Mouse (Mus musculus) bone marrow macrophage, adult 2 months (primary cell): ENCODE results near the gene Gm27027. TPM values are rescaled to one million over a fixed set of nuclear protein-coding genes. Genes with fewer than 3 reads are reported as not detected.

Experiments used
- H3K27ac ChIP-seq: 2 replicates; pipeline ENCODE4 v1.5.1; 2012; ENCODE audit warnings: low read depth, low read length; ENCODE audit not compliant: insufficient read depth
- H3K4me1 ChIP-seq: 2 replicates; pipeline ENCODE4 v1.6.1; 2012; ENCODE audit warnings: low read length; ENCODE audit not compliant: control insufficient read depth, insufficient read depth
- H3K4me3 ChIP-seq: 2 replicates; pipeline ENCODE4 v1.5.1; 2012; ENCODE audit warnings: mild to moderate bottlenecking, low read length, moderate library complexity; ENCODE audit not compliant: insufficient read depth
- CTCF ChIP-seq: IDR thresholded peaks from 2 replicates; pipeline ENCODE4 v1.5.1; 2012; ENCODE audit warnings: low read depth, mild to moderate bottlenecking, low read length, moderate library complexity
- POLR2A ChIP-seq: IDR thresholded peaks from 2 replicates; pipeline ENCODE4 v1.6.1; 2012; ENCODE audit warnings: mild to moderate bottlenecking, low read depth, low read length, borderline replicate concordance
- polyA plus RNA-seq: library from polyadenylated mRNA; stranded (reverse); fragments of >200 nt; gene quantifications from 2 replicates; pipeline ENCODE4 v1.2.4, GENCODE M21; 2012; ENCODE audit not compliant: missing spikeins, insufficient read depth, insufficient read length

Gene Gm27027
- polyA plus RNA-seq, 1 experiment = not detected

GRCm38 (mm10) chr2:93958216-93958615, 37.9 kb downstream of the Gm27027 start:
- Histone ChIP-seq H3K4me1 (peaks cover 11% of the 10 kb centered on the region), H3K4me3 (no peak overlapping the region), H3K27ac (no peak overlapping the region)
- TF ChIP-seq POLR2A = no peak
- TF ChIP-seq CTCF = no peak

GRCm38 (mm10) chr2:93957785-93958175, 38.4 kb downstream of the Gm27027 start:
- H3K27ac ChIP-seq = no peak overlapping the region
- H3K4me3 ChIP-seq = no peak overlapping the region

GRCm38 (mm10) chr2:93956908-93957784, 39.0 kb downstream of the Gm27027 start, which contains the start of gene Gm13889:
TSS of gene Gm13889 (minus strand) at chr2:93957201.
- Histone ChIP-seq H3K4me1 (peaks cover 10% of the 10 kb centered on the region), H3K4me3 (peak within 1 kb of the TSS; percentile 57), H3K27ac (no peak within 1 kb of the TSS)
- no peak for TF ChIP-seq POLR2A
- no peak for TF ChIP-seq CTCF

More at GRCm38 (mm10) chr2:93957785-93958175, 38.4 kb downstream of the Gm27027 start:
- TF ChIP-seq POLR2A = no peak
- no peak for TF ChIP-seq CTCF
- H3K4me1 ChIP-seq = peaks cover 11% of the 10 kb centered on the region

GRCm38 (mm10) chr2:93956331-93956801, 39.8 kb downstream of the Gm27027 start:
- peak overlapping the region; percentile 57 for H3K4me3 ChIP-seq
- H3K4me1 ChIP-seq = 0 out of 2 replicates have a peak, but pooled peaks cover 2% of the 10 kb centered on the region
- H3K27ac ChIP-seq = no peak overlapping the region
- TF ChIP-seq POLR2A (no peak), CTCF (no peak)

- Histone ChIP-seq H3K4me1 (0 out of 2 replicates have a peak, but pooled peaks cover 2% of the 10 kb centered on the region), H3K4me3 (peak overlapping the region; percentile 57), H3K27ac (no peak overlapping the region)
- TF ChIP-seq POLR2A (no peak), CTCF (no peak)
Measured at GRCm38 (mm10) chr2:93955886-93956285, 40.3 kb downstream of the Gm27027 start.

- TF ChIP-seq CTCF = no peak
- no peak for TF ChIP-seq POLR2A
- H3K27ac ChIP-seq = no peak overlapping the region
Measured at GRCm38 (mm10) chr2:93954781-93955578, 41.2 kb downstream of the Gm27027 start.

GRCm38 (mm10) chr2:93953726-93954125, 42.4 kb downstream of the Gm27027 start:
- TF ChIP-seq POLR2A = no peak
- no peak for TF ChIP-seq CTCF
- no peak overlapping the region for H3K27ac ChIP-seq
- H3K4me1 ChIP-seq = 0 out of 2 replicates have a peak, but pooled peaks cover 2% of the 10 kb centered on the region
- H3K4me3 ChIP-seq = no peak overlapping the region

More at GRCm38 (mm10) chr2:93954781-93955578, 41.2 kb downstream of the Gm27027 start:
- peak overlapping the region; percentile 14 for H3K4me3 ChIP-seq
- 0 out of 2 replicates have a peak, but pooled peaks cover 2% of the 10 kb centered on the region for H3K4me1 ChIP-seq

- TF ChIP-seq CTCF (no peak), POLR2A (no peak)
- Histone ChIP-seq H3K27ac (no peak overlapping the region), H3K4me3 (no peak overlapping the region), H3K4me1 (peaks cover 4% of the 10 kb centered on the region)
Measured at GRCm38 (mm10) chr2:93946976-93947375, 49.2 kb downstream of the Gm27027 start.

- TF ChIP-seq POLR2A = no peak
- TF ChIP-seq CTCF = no peak
- Histone ChIP-seq H3K4me1 (peaks cover 5% of the 10 kb centered on the region), H3K4me3 (no peak overlapping the region), H3K27ac (no peak overlapping the region)
Measured at GRCm38 (mm10) chr2:93944855-93945254, 51.3 kb downstream of the Gm27027 start.

GRCm38 (mm10) chr2:93944099-93944498, 52.1 kb downstream of the Gm27027 start:
- H3K27ac ChIP-seq = no peak overlapping the region
- peaks cover 5% of the 10 kb centered on the region for H3K4me1 ChIP-seq
- no peak overlapping the region for H3K4me3 ChIP-seq
- TF ChIP-seq POLR2A (no peak), CTCF (no peak)
